Mouse (Mus musculus) bone marrow, adult 2 months (tissue): ENCODE data around the gene Il17ra.

Source experiments
- CTCF ChIP-seq: fragments of 200-500 bp; IDR thresholded peaks from 2 replicates; pipeline ENCODE4 v1.5.1; 2011; ENCODE audit warnings: low read length, control low read depth; ENCODE audit not compliant: control insufficient read depth, insufficient read depth
- POLR2A ChIP-seq: fragments of 200-500 bp; IDR thresholded peaks from 2 replicates; pipeline ENCODE4 v1.6.1; 2011; ENCODE audit warnings: low read depth, mild to moderate bottlenecking, control low read depth, low read length, borderline replicate concordance; ENCODE audit not compliant: control insufficient read depth

DNA sequence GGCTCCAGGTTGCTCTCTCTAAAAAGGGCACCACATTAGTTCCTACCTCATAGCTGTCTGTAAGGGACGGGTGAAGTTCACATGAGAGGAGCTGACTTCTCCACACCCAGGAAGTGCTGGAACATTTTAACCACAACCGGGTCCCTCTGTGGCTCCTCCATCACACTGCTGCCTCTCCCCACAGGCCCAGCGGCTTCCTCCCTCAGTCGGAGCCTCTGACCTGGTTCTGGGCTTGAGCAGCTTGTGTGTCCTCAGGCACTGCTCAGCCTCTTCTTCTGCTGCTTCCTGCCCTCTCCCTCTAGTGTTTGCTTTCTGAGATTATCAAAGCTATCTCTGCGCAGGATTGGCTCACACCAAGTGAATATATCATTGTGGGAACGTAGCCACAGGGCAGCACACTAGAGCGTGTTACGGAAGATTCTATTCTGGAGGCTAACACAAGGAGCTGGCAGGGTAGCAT is 23.0 kb downstream of the Il17ra start:
- TF ChIP-seq POLR2A (no peak), CTCF (no peak)
